Mouse (Mus musculus) hindbrain, embryonic 11.5 days (tissue): ENCODE measurements around the gene Hbb-y. TPM values are rescaled to one million over a fixed set of nuclear protein-coding genes. Genes with fewer than 3 reads are reported as not detected.
"Not testable (repeated sequence)": the region's sequence is repeated elsewhere in the genome, so short reads cannot be mapped to it uniquely, and the experiment has no call there.

ENCODE experiments used
- ATAC-seq: fragments of 200-750 bp; cut with Nextera tagmentation; 2 replicates; pipeline ENCODE4 v1.8.0; 2017; ENCODE audit warnings: mild to moderate bottlenecking, moderate TSS enrichment, moderate library complexity; ENCODE audit not compliant: low FRiP score
- DNase-seq: peaks from one replicate; pipeline ENCODE4 v3.0.0-alpha.2; 2015; ENCODE audit warnings: low spot score
- H3K27ac ChIP-seq: fragments of 300-500 bp; sonication (generic); 2 replicates; pipeline ENCODE4 v1.5.1; 2014; ENCODE audit warnings: mild to moderate bottlenecking, low read depth, low read length
- H3K27me3 ChIP-seq: fragments of 300-500 bp; sonication (generic); 2 replicates; pipeline ENCODE4 v1.6.1; 2014; ENCODE audit warnings: mild to moderate bottlenecking, low read length, moderate library complexity, mixed read lengths; ENCODE audit not compliant: control insufficient read depth, insufficient read depth
- H3K36me3 ChIP-seq: fragments of 300-500 bp; sonication (generic); 2 replicates; pipeline ENCODE4 v1.6.1; 2014; ENCODE audit warnings: mild to moderate bottlenecking, low read length, moderate library complexity, mixed read lengths; ENCODE audit not compliant: control insufficient read depth, insufficient read depth
- H3K4me1 ChIP-seq: fragments of 300-500 bp; sonication (generic); replicated peaks from 2 replicates; pipeline ENCODE4 v1.6.1; 2014; ENCODE audit warnings: low read length, mixed read lengths; ENCODE audit not compliant: control insufficient read depth, insufficient read depth
- H3K4me2 ChIP-seq: fragments of 300-500 bp; sonication (generic); replicated peaks from 2 replicates; pipeline ENCODE4 v1.6.1; 2014; ENCODE audit warnings: mild to moderate bottlenecking, low read depth, low read length
- H3K4me3 ChIP-seq: fragments of 300-500 bp; sonication (generic); 2 replicates; pipeline ENCODE4 v1.5.1; 2014; ENCODE audit warnings: low read depth, low read length
- H3K9ac ChIP-seq: fragments of 300-500 bp; sonication (generic); 2 replicates; pipeline ENCODE4 v1.6.1; 2014; ENCODE audit warnings: low read depth, low read length
- H3K9me3 ChIP-seq: fragments of 300-500 bp; sonication (generic); 2 replicates; pipeline ENCODE4 v1.6.1; 2016; ENCODE audit warnings: low read length; ENCODE audit not compliant: control insufficient read depth
- WGBS: fragments of 180-500 bp; shearing (Covaris S2); extraction: QIAGEN DNeasy Blood & Tissue Kit; methylation state at CpG from one replicate; pipeline ENCODE4 v1.1.7; 2014; 5-methylcytosine and 5-hydroxymethylcytosine counted together
- polyA plus RNA-seq: library from polyadenylated mRNA; unstranded; fragments of >200 nt; fragmentation: Nextera tagmentation; extraction: Ambion mirVana; gene quantifications from 2 replicates; pipeline ENCODE4 v1.2.1, GENCODE M21; 2014

Hbb-y gene
- polyA plus RNA-seq, 1 experiment from 2014 or later: 10,834 TPM

- H3K27me3 ChIP-seq: no peaks in the 10 kb centered on the region
- no peak overlapping the region for H3K4me3 ChIP-seq
- no peak for DNase-seq
- ATAC-seq: no peak
- H3K9ac ChIP-seq: no peak overlapping the region
- no peak overlapping the region for H3K4me2 ChIP-seq
- WGBS: 83% methylated on average over 3 of the region's 3 CpGs
- H3K36me3 ChIP-seq: no peaks in the 10 kb centered on the region
- H3K4me1 ChIP-seq: no peaks in the 10 kb centered on the region
- H3K27ac ChIP-seq: no peak overlapping the region
- no peaks in the 10 kb centered on the region for H3K9me3 ChIP-seq
Measured at GRCm38 (mm10) chr7:103810746-103811145, 42.3 kb downstream of the Hbb-y start.

GRCm38 (mm10) chr7:103810296-103810695 is 42.7 kb downstream of the Hbb-y start:
- DNase-seq (no peak), ATAC-seq (no peak)
- WGBS: 97% methylated on average over 1 of the region's 1 CpGs
- Histone ChIP-seq H3K27ac (no peak overlapping the region), H3K4me2 (no peak overlapping the region), H3K27me3 (no peaks in the 10 kb centered on the region), H3K4me1 (no peaks in the 10 kb centered on the region), H3K4me3 (no peak overlapping the region), H3K36me3 (no peaks in the 10 kb centered on the region), H3K9me3 (no peaks in the 10 kb centered on the region), H3K9ac (no peak overlapping the region)

DNA sequence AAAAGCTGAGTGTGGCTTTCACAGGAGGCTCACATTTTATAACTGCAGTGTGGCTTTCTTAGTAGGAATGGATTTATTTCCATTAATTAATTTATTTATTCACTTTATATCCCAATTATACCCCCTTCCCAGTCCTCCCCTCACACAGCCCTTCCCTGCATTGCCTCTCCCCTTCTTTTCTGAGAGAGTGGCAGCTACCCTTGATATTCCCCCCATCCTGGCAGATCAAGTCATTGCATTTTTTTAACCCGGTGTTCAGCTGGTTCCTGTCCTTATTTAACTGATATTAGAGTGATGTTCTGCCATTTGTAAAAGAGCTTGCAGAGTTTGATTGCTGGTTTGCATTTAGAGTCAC is 43.2 kb downstream of the Hbb-y start:
- Histone ChIP-seq H3K27me3 (no peaks in the 10 kb centered on the region), H3K9ac (no peak overlapping the region), H3K36me3 (no peaks in the 10 kb centered on the region), H3K9me3 (no peaks in the 10 kb centered on the region), H3K4me1 (no peaks in the 10 kb centered on the region), H3K27ac (no peak overlapping the region), H3K4me2 (no peak overlapping the region), H3K4me3 (no peak overlapping the region)
- 77% methylated on average over 1 of the region's 1 CpGs for WGBS
- no peak for DNase-seq
- ATAC-seq: no peak

DNA sequence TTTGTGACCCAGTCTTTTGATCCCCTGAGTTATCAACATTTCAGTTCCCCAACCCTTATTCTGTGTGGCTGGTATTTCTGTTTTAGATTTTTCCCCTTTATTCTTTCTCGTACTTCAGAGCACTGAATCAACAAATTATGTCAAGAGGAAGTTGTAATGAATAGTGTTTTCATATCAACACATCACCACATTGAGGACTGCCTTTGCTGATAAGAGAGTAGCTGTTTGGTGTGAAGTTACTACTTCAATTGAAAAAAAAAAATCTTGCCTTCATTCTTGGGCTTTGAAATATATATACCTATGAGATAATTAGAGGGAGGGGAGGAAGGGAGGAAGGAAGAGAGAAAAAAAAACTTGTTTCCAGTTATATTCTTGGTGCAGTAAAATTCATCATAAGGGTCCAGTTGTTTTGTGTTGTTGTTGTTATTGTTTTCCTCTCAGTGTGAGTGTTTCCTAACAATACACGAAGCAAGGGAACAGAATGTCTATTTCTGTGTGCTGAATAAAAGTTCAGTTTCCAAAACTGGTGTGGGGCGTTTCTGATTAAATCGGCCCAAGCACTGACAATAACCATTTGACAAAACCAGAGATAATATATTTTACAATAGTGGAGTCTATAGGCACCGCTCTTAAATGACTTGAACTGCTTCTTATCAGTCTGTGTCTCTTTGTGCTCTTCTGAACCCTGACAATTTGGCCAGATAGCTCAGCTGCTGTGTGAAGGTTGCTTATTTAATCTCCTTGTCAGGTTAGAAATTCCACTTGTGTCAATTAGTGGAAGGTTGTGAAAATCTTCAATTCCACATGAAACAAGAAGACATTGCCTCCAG is 43.8 kb downstream of the Hbb-y start:
- no peak overlapping the region for H3K9ac ChIP-seq
- H3K9me3 ChIP-seq: no peaks in the 10 kb centered on the region
- H3K4me1 ChIP-seq: no peaks in the 10 kb centered on the region
- no peaks in the 10 kb centered on the region for H3K27me3 ChIP-seq
- no peak overlapping the region for H3K4me2 ChIP-seq
- ATAC-seq: no peak
- no peak overlapping the region for H3K27ac ChIP-seq
- WGBS: 78% methylated on average over 5 of the region's 5 CpGs
- DNase-seq: no peak
- no peaks in the 10 kb centered on the region for H3K36me3 ChIP-seq
- H3K4me3 ChIP-seq: no peak overlapping the region

DNA sequence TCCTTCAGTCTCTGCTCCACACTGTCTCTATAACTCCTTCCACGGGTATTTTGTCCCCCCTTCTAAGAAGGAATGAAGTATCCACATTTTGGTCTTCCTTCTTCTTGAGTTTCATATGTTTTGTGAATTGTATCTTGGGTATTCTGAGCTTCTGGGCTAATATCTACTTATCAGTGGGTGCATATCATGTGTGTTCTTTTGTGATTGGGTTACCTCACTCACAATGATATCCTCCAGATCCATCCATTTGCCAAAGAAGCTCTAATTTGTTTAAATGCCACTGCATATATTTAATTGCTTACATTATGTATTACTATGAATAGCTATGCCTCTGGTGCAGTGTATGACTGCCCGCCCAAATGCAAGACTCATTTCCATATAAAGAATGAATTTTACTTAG is 44.9 kb downstream of the Hbb-y start:
- not testable (repeated sequence) for H3K4me3 ChIP-seq, H3K9me3 ChIP-seq, H3K4me2 ChIP-seq, H3K27ac ChIP-seq, ATAC-seq, H3K27me3 ChIP-seq, H3K36me3 ChIP-seq, H3K4me1 ChIP-seq, H3K9ac ChIP-seq, DNase-seq
- 76% methylated on average over 2 of the region's 2 CpGs for WGBS

DNA sequence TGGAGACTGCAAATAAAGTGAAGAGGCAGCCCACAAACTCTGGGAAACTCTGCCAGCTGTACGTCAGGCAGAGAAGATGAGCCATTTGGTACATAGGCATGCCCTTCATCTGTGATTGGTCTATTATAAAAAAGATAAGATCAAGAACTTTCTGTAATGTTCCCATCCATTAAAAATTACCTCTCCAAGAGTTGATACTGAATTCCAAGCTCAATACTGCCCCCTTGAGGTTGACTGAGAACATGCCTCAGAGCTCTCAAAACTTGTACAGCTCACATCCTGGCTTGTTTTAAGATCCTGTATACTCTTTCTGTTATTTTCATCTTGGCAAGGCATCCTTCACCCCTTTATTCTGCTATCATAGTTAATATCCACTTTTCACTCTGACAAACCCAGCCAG is 46.2 kb downstream of the Hbb-y start:
- Histone ChIP-seq H3K27me3 (no peaks in the 10 kb centered on the region), H3K9me3 (no peaks in the 10 kb centered on the region), H3K27ac (no peak overlapping the region), H3K36me3 (no peaks in the 10 kb centered on the region), H3K4me2 (no peak overlapping the region), H3K4me3 (no peak overlapping the region), H3K9ac (no peak overlapping the region), H3K4me1 (no peaks in the 10 kb centered on the region)
- ATAC-seq (no peak), DNase-seq (peak; percentile 64)
- 75% methylated on average over 1 of the region's 1 CpGs for WGBS

Other genes with a start within 250 kb of the Hbb-y start
- gene Olfr620, start 240.7 kb downstream of the Hbb-y start, polyA plus RNA-seq: not detected in 2 replicates
- not detected in 2 replicates for gene Olfr622, start 210.5 kb downstream of the Hbb-y start, polyA plus RNA-seq
- gene Olfr623, start 189.5 kb downstream of the Hbb-y start, polyA plus RNA-seq: not detected in 2 replicates
- gene Olfr624, start 182.0 kb downstream of the Hbb-y start, polyA plus RNA-seq: 0.03 and 0.04 TPM in 2 replicates
- not detected in 2 replicates for gene Olfr625-ps1, start 170.5 kb downstream of the Hbb-y start, polyA plus RNA-seq
- not detected in 2 replicates for gene Olfr243, start 138.5 kb downstream of the Hbb-y start, polyA plus RNA-seq
- not detected in 2 replicates for gene Olfr628, start 122.8 kb downstream of the Hbb-y start, polyA plus RNA-seq
- not detected in 2 replicates for gene Olfr629, start 108.3 kb downstream of the Hbb-y start, polyA plus RNA-seq
- not detected in 2 replicates for gene Olfr630, start 95.9 kb downstream of the Hbb-y start, polyA plus RNA-seq
- not detected in 2 replicates for gene Olfr69, start 81.6 kb downstream of the Hbb-y start, polyA plus RNA-seq
- not detected in 2 replicates for gene Olfr68, start 73.5 kb downstream of the Hbb-y start, polyA plus RNA-seq
- not detected in 2 replicates for gene Olfr67, start 61.4 kb downstream of the Hbb-y start, polyA plus RNA-seq
- gene Hbb-bt, start 39.2 kb downstream of the Hbb-y start, polyA plus RNA-seq: 658 and 732 TPM in 2 replicates
- gene Hbb-bs, start 25.1 kb downstream of the Hbb-y start, polyA plus RNA-seq: 266 and 269 TPM in 2 replicates
- gene Hbb-bh2, start 12.7 kb downstream of the Hbb-y start, polyA plus RNA-seq: not detected in 2 replicates
- gene Hbb-bh1, start 10.1 kb downstream of the Hbb-y start, polyA plus RNA-seq: 2,447 and 2,531 TPM in 2 replicates
- gene Olfr66, start 33.0 kb upstream of the Hbb-y start, polyA plus RNA-seq: not detected in 2 replicates
- gene Olfr64, start 41.3 kb upstream of the Hbb-y start, polyA plus RNA-seq: not detected in 2 replicates
- gene Olfr65, start 50.3 kb upstream of the Hbb-y start, polyA plus RNA-seq: not detected in 2 replicates
- not detected in 2 replicates for gene Olfr631, start 75.6 kb upstream of the Hbb-y start, polyA plus RNA-seq
- 0.13 TPM in 1 of 2 replicates, not detected in the other for gene Olfr632, start 81.1 kb upstream of the Hbb-y start, polyA plus RNA-seq
- gene Olfr633, start 91.2 kb upstream of the Hbb-y start, polyA plus RNA-seq: not detected in 2 replicates
- gene Olfr635, start 117.9 kb upstream of the Hbb-y start, polyA plus RNA-seq: not detected in 2 replicates
- gene Olfr638, start 145.5 kb upstream of the Hbb-y start, polyA plus RNA-seq: not detected in 2 replicates
- gene Olfr639, start 164.1 kb upstream of the Hbb-y start, polyA plus RNA-seq: 0.05 TPM in 1 of 2 replicates, not detected in the other
- not detected in 2 replicates for gene Olfr640, start 172.4 kb upstream of the Hbb-y start, polyA plus RNA-seq
- gene Olfr641, start 182.2 kb upstream of the Hbb-y start, polyA plus RNA-seq: not detected in 2 replicates
- gene Olfr642, start 199.4 kb upstream of the Hbb-y start, polyA plus RNA-seq: not detected in 2 replicates
- gene 4930516K23Rik, start 208.2 kb upstream of the Hbb-y start, polyA plus RNA-seq: not detected in 2 replicates
- gene Olfr644, start 218.7 kb upstream of the Hbb-y start, polyA plus RNA-seq: not detected in 2 replicates
- gene Olfr645, start 232.2 kb upstream of the Hbb-y start, polyA plus RNA-seq: not detected in 2 replicates